Mouse (Mus musculus) olfactory bulb, adult 2 months (tissue): Measurements from ENCODE around the gene Armc7. TPM values are rescaled to one million over a fixed set of nuclear protein-coding genes. Genes with fewer than 3 reads are reported as not detected.
"Not testable (repeated sequence)": the region's sequence is repeated elsewhere in the genome, so short reads cannot be mapped to it uniquely, and the experiment has no call there.

Experiments
- H3K27ac ChIP-seq: fragments of 200-500 bp; 2 replicates; pipeline ENCODE4 v1.5.1; 2012; ENCODE audit warnings: low read depth, low read length; ENCODE audit not compliant: insufficient read depth
- H3K4me1 ChIP-seq: fragments of 200-500 bp; 2 replicates; pipeline ENCODE4 v1.6.1; 2012; ENCODE audit warnings: low read length; ENCODE audit not compliant: control insufficient read depth, insufficient read depth
- H3K4me3 ChIP-seq: fragments of 200-500 bp; 2 replicates; pipeline ENCODE4 v1.5.1; 2012; ENCODE audit warnings: mild to moderate bottlenecking, low read depth, low read length, moderate library complexity; ENCODE audit not compliant: insufficient read depth
- CTCF ChIP-seq: fragments of 200-500 bp; IDR thresholded peaks from 2 replicates; pipeline ENCODE4 v1.5.1; 2012; ENCODE audit warnings: low read depth, mild to moderate bottlenecking, low read length, moderate library complexity; ENCODE audit not compliant: insufficient read depth
- POLR2A ChIP-seq: fragments of 200-500 bp; IDR thresholded peaks from 2 replicates; pipeline ENCODE4 v1.6.1; 2012; ENCODE audit warnings: mild to moderate bottlenecking, low read depth, low read length, moderate library complexity; ENCODE audit not compliant: insufficient read depth
- WGBS: fragments of 180-500 bp; shearing (Covaris S2); methylation state at CpG from one replicate; pipeline ENCODE4 v1.1.7; 2018; 5-methylcytosine and 5-hydroxymethylcytosine counted together
- polyA plus RNA-seq: library from polyadenylated mRNA; stranded (reverse); fragments of >200 nt; gene quantifications from 2 replicates; pipeline ENCODE4 v1.2.4, GENCODE M21; 2012; ENCODE audit warnings: low replicate concordance; ENCODE audit not compliant: missing spikeins, insufficient read depth, insufficient read length

Gene Armc7
- polyA plus RNA-seq, 1 experiment: not detected

DNA sequence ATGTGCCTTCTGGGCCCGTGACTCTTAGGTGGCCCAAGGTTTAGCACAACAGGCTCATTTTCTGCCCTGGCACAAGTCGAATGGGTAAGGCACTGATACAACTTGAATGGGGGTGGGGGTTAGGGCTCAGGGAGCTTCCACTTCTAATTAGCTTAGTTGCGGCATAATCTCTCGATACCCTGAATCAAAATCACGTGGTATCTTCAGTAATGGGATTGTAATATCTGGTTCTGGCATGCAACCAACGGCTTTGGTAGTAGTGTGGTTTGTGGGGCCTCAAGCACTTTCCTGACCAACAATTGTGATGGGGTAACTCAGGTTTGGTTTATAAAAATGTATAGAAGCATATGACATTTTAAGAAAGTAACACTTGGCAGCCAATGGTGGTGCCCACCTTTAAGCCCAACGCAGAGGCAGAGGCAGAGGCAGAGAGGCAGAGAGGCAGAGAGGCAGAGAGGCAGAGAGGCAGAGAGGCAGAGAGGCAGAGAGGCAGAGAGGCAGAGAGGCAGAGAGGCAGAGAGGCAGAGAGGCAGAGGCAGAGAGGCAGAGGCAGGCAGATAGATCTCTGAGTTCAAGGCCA lies 23.1 kb upstream of the Armc7 start:
- TF ChIP-seq CTCF: no peak
- no peak for TF ChIP-seq POLR2A
- Histone ChIP-seq H3K4me1 (peaks cover 1% of the 10 kb centered on the region; the same call in 1 of the 2 replicates), H3K27ac (no peak overlapping the region; the same call in 1 of the 2 replicates), H3K4me3 (no peak overlapping the region)
- WGBS: 75% methylated on average over 7 of the region's 7 CpGs

DNA sequence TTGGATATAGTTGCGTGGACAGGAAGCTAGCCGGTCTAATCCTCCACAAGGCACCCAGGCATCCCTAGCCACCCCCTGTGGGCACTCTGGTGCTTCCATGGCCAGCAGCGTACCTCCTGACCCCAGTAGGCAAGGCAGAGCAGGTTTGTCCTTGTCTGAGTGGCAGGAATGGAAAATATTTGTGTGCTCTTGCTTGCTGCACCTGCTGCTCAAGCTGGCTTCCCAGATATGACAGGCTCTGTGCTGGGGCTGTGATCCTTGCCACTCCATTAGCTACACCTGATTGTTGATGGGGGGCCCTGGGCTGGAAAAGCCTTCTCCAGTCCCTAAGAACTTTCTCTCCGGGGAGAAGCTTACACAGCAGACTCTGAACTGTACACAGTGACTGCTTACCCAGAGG lies 22.2 kb upstream of the Armc7 start:
- WGBS: 79% methylated on average over 4 of the region's 4 CpGs
- no peak overlapping the region for H3K27ac ChIP-seq

DNA sequence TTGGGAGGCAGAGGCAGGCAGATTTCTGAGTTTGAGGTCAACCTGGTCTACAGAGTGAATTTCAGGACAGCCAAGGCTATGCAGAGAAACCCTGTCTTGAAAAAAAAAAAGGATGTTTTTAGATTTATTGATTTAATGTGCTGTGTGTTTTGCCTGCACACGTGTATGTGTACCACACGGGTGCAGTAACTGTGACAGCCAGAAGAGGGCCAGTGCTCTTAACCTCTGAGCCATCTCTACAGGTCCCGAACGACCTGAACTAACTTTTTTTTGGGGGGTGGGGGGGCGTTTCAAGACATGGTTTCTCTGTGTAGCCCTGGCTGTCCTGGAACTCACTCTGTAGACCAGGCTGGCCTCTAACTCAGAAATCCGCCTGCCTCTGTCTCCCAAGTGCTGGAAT lies 20.6 kb upstream of the Armc7 start:
- WGBS: 86% methylated on average over 6 of the region's 6 CpGs
- H3K27ac ChIP-seq, H3K4me3 ChIP-seq, H3K4me1 ChIP-seq: not testable (repeated sequence)

More for the DNA sequence above, 22.2 kb upstream of the Armc7 start:
- H3K4me3 ChIP-seq: no peak overlapping the region
- H3K4me1 ChIP-seq: peaks cover 4% of the 10 kb centered on the region; the same call in 1 of the 2 replicates
- TF ChIP-seq POLR2A (no peak), CTCF (no peak)

DNA sequence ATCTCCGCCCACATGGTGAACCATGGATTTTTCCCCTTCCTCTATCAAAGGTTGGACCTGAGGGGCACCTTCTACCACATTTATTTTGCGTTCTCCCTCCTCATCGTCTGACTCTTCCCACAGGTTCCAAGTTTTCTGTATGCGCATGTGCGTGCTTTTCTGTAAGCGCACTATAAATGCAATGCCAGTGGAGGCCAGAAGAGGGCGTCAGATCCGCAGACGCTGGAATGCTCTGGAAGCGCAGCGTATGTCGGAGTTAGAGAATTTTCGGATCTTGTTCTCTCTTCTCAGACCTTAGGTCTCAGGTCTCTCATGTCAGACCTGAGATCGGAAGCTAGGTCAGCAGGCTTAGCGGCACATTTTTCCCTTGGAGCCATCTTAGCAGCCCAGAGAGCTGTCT lies 19.8 kb upstream of the Armc7 start:
- Histone ChIP-seq H3K27ac (no peak overlapping the region), H3K4me3 (no peak overlapping the region), H3K4me1 (peaks cover 4% of the 10 kb centered on the region; the same call in 1 of the 2 replicates)
- WGBS: 89% methylated on average over 15 of the region's 15 CpGs
- TF ChIP-seq CTCF (no peak), POLR2A (no peak)

DNA sequence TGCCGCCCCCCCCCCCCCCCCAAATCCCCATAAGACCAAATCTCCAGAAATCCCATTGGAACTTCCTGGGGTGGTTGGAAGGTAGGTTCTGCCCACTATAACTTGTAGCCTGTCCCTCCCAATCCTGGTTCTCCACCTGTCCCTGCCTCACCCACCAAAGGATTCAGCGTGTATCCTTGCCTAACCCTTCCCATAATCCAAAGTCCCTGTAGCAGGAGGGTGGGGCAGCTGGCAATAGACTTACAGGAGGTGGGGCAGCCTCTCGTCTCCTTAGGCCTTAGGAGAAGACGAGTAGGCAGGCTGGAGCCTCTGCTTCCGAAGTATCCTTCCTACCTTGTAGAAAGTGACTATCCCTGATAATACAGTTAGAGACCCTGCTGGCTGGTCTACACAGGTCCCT lies 19.3 kb upstream of the Armc7 start:
- Histone ChIP-seq H3K4me1 (peaks cover 4% of the 10 kb centered on the region; the same call in 1 of the 2 replicates), H3K4me3 (no peak overlapping the region), H3K27ac (no peak overlapping the region)
- WGBS: 90% methylated on average over 5 of the region's 5 CpGs
- TF ChIP-seq CTCF: no peak
- TF ChIP-seq POLR2A: no peak

DNA sequence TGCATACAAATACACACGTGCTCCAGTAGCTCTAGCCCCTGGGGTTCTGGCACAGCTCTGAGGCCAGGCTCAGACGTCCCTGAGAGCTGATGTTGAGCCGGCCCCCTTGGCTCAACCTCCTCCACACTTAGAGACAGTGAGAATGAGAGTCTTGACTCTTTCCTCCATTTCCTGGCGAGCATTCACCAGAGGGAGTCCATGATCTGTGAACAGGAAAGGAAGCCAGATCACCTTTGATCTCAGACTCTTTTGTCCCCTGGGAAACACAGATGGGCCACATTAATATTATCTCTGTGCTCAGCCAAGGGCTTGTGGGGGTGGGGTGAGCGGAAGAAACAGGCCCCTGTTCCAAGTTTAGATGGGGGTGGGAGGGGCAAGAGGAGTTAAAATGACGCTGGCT lies 18.1 kb upstream of the Armc7 start:
- no peak overlapping the region for H3K4me3 ChIP-seq
- no peak for TF ChIP-seq CTCF
- no peak for TF ChIP-seq POLR2A
- 34% methylated on average over 6 of the region's 6 CpGs for WGBS
- H3K27ac ChIP-seq: no peak overlapping the region
- H3K4me1 ChIP-seq: peaks cover 4% of the 10 kb centered on the region; the same call in 1 of the 2 replicates

DNA sequence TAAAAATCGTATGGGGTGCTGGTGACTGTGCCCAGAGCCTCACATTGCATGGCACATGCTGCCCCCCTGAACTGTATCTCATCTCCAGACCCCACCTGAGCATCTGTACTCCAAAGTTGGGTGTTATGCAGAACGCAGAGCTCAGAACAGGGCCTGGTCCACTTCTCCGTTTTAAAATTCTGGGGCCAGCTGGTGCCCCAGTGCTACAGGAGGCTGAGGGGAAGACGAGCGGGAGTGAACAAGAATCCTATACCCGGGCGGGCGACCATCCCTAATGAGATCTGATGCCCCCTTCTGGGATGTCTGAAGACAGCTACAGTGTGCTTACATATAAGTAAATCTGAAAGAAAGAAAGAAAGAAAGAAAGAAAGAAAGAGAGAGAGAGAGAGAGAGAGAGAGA lies 14.5 kb upstream of the Armc7 start:
- Histone ChIP-seq H3K4me1 (peaks cover 10% of the 10 kb centered on the region; the same call in 1 of the 2 replicates), H3K27ac (no peak overlapping the region), H3K4me3 (no peak overlapping the region)
- TF ChIP-seq POLR2A (no peak), CTCF (no peak)
- WGBS: 41% methylated on average over 8 of the region's 8 CpGs

DNA sequence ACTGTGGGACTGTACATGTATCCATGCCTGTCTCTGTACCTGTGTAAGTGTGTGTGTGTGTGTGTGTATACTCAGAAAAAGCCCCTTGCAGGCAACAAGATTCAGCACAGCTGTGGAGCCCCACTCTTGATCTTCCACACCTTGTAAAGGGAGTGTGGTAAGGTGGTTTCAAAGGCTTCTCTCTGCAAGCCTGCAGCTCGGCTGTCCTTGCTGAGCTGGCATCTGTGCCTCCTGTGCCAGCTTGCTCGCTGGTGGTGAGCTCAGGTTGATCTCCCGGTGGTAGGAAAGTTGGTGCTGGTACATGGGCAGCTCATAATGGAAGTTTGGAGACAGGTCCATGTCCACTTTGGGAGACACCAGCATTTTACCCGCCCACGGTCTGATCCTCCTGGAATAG lies 13.6 kb upstream of the Armc7 start:
- WGBS: 88% methylated on average over 5 of the region's 5 CpGs
- TF ChIP-seq CTCF: no peak
- TF ChIP-seq POLR2A: no peak
- no peak overlapping the region for H3K27ac ChIP-seq
- H3K4me3 ChIP-seq: no peak overlapping the region
- peaks cover 10% of the 10 kb centered on the region; the same call in 1 of the 2 replicates for H3K4me1 ChIP-seq

DNA sequence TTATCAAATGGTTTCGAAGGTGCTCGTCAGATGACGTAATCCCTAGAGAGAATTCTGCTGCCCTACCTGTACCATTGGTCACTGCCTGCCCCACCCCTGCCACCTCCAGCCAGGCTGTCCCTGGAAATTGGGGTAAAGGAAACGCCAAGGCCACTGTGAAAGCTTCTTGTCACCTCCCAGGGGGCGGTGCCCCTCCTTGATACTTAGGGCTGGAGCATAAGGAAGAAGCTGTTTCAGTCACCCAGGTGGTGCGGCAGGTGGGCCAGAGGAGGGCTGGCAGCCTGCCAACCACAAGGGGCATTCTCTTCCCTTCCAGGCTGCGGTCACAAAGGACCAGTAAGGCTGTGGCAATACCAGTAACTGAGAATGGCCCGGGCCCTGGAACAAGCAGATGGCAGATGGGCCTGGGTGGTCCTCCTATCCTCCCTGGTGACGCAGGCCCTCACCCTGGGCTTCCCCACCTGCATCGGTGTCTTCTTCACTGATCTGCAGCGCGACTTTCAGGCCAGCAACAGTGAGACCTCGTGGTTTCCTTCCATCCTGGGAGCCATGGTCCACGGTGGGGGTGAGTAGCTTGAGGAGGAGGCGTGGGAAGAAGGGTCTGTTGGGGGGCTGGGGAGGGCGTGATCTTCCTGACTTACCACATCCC lies 13.1 kb upstream of the Armc7 start, which contains the start of gene Slc16a5:
Gene Slc16a5 (plus strand): TSS at position 232 of the 649 bp plus-strand sequence.
- 84% methylated on average over 16 of the region's 16 CpGs for WGBS
- TF ChIP-seq CTCF: no peak
- no peak for TF ChIP-seq POLR2A
- Histone ChIP-seq H3K4me1 (peaks cover 13% of the 10 kb centered on the region; the same call in 1 of the 2 replicates), H3K4me3 (no peak within 1 kb of the TSS; the same call in 1 of the 2 replicates), H3K27ac (no peak within 1 kb of the TSS)
